Mouse (Mus musculus) megakaryocyte, embryonic 14.5 days (primary cell): ENCODE measurements around the gene Ankrd11.

Source experiments
- FLI1 ChIP-seq: IDR thresholded peaks from 2 replicates; pipeline ENCODE4 v1.6.1; 2012; ENCODE audit warnings: low read length, inconsistent platforms, mixed read lengths
- GATA1 ChIP-seq: IDR thresholded peaks from 3 replicates; pipeline ENCODE4 v1.6.1; 2012; ENCODE audit warnings: mixed read lengths, low read length, inconsistent platforms, borderline replicate concordance

DNA sequence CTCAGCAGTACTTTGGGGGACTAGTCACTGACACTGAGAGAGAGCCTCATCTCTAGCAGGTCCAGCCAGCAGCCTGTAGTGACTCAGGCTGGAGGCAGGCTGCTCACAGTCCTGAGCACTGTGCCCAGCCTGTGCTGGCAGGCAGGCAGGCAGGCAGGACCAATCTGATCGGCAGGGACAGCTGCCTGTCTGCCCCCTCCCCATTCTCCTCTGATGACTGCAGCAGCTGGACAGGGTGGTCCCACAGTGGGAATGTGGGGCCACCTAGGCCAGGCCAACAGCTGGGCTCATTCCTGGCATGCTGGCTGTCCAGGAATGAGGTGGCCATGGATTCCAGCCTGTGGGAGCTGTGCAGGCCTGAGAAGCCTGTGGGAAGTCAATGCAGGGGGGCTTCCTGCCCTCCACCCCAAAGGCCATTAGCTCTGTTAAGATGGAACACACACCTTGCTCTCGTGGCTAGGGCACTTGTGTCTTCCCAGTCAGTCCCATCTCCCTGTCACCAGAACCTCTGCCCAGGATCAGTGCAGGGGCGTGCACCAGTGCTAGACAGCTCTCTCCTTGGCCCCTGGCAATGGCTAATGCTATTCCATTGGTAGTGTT lies 191.3 kb downstream of the Ankrd11 start:
- TF ChIP-seq GATA1 (no peak), FLI1 (no peak)
